Mouse (Mus musculus) thymus, postnatal 0 days (tissue): ENCODE data around the gene Klhdc8b. TPM values are rescaled to one million over a fixed set of nuclear protein-coding genes. Genes with fewer than 3 reads are reported as not detected.

ENCODE experiments used
- polyA plus RNA-seq: library from polyadenylated mRNA; unstranded; fragments of >200 nt; fragmentation: Nextera tagmentation; extraction: Ambion mirVana; gene quantifications from 2 replicates; pipeline ENCODE4 v1.2.1, GENCODE M21; 2015

Gene Klhdc8b
- polyA plus RNA-seq, 1 experiment from 2014 or later: 11.2 TPM

Other genes with a start within 250 kb of the Klhdc8b start
- gene Dag1, start 197.6 kb downstream of the Klhdc8b start, polyA plus RNA-seq: 14.0 and 15.6 TPM in 2 replicates
- gene Nicn1, start 171.2 kb downstream of the Klhdc8b start, polyA plus RNA-seq: 8.2 and 12.4 TPM in 2 replicates
- gene Amt, start 164.7 kb downstream of the Klhdc8b start, polyA plus RNA-seq: 1.1 and 1.8 TPM in 2 replicates
- gene Rhoa, start 155.5 kb downstream of the Klhdc8b start, polyA plus RNA-seq: 517 and 543 TPM in 2 replicates
- 41.6 and 45.7 TPM in 2 replicates for gene Tcta, start 155.4 kb downstream of the Klhdc8b start, polyA plus RNA-seq
- 862 and 915 TPM in 2 replicates for gene Gpx1, start 122.7 kb downstream of the Klhdc8b start, polyA plus RNA-seq
- 83.7 and 93.1 TPM in 2 replicates for gene Usp4, start 113.7 kb downstream of the Klhdc8b start, polyA plus RNA-seq
- 0.57 and 0.99 TPM in 2 replicates for gene 1700102P08Rik, start 68.8 kb downstream of the Klhdc8b start, polyA plus RNA-seq
- gene Ccdc36, start 33.1 kb downstream of the Klhdc8b start, polyA plus RNA-seq: 0.15 and 0.20 TPM in 2 replicates
- not detected in 2 replicates for gene BC048562, start 25.1 kb downstream of the Klhdc8b start, polyA plus RNA-seq
- 51.0 and 54.2 TPM in 2 replicates for gene Ccdc71, start 1.1 kb downstream of the Klhdc8b start, polyA plus RNA-seq
- gene Lamb2, start 18.2 kb upstream of the Klhdc8b start, polyA plus RNA-seq: 3.9 and 4.4 TPM in 2 replicates
- gene Usp19, start 29.0 kb upstream of the Klhdc8b start, polyA plus RNA-seq: 52.3 and 57.7 TPM in 2 replicates
- 113 and 119 TPM in 2 replicates for gene Qars, start 46.1 kb upstream of the Klhdc8b start, polyA plus RNA-seq
- gene Qrich1, start 55.2 kb upstream of the Klhdc8b start, polyA plus RNA-seq: 84.5 and 96.7 TPM in 2 replicates
- 161 and 172 TPM in 2 replicates for gene Impdh2, start 98.7 kb upstream of the Klhdc8b start, polyA plus RNA-seq
- gene Ndufaf3, start 105.9 kb upstream of the Klhdc8b start, polyA plus RNA-seq: 96.1 and 101 TPM in 2 replicates
- 115 and 120 TPM in 2 replicates for gene Dalrd3, start 108.3 kb upstream of the Klhdc8b start, polyA plus RNA-seq
- gene Wdr6, start 117.2 kb upstream of the Klhdc8b start, polyA plus RNA-seq: 44.3 and 47.0 TPM in 2 replicates
- 3.5 and 3.7 TPM in 2 replicates for gene P4htm, start 136.1 kb upstream of the Klhdc8b start, polyA plus RNA-seq
- 44.7 and 49.1 TPM in 2 replicates for gene Arih2, start 187.8 kb upstream of the Klhdc8b start, polyA plus RNA-seq
- 40.9 and 43.4 TPM in 2 replicates for gene Slc25a20, start 200.5 kb upstream of the Klhdc8b start, polyA plus RNA-seq
- gene Prkar2a, start 227.7 kb upstream of the Klhdc8b start, polyA plus RNA-seq: 5.8 and 7.7 TPM in 2 replicates